Mouse (Mus musculus): Measurements from ENCODE around the gene Tbc1d10b.
"Not testable (repeated sequence)": the region's sequence is repeated elsewhere in the genome, so short reads cannot be mapped to it uniquely, and the experiment has no call there.

Tbc1d10b gene

DNA sequence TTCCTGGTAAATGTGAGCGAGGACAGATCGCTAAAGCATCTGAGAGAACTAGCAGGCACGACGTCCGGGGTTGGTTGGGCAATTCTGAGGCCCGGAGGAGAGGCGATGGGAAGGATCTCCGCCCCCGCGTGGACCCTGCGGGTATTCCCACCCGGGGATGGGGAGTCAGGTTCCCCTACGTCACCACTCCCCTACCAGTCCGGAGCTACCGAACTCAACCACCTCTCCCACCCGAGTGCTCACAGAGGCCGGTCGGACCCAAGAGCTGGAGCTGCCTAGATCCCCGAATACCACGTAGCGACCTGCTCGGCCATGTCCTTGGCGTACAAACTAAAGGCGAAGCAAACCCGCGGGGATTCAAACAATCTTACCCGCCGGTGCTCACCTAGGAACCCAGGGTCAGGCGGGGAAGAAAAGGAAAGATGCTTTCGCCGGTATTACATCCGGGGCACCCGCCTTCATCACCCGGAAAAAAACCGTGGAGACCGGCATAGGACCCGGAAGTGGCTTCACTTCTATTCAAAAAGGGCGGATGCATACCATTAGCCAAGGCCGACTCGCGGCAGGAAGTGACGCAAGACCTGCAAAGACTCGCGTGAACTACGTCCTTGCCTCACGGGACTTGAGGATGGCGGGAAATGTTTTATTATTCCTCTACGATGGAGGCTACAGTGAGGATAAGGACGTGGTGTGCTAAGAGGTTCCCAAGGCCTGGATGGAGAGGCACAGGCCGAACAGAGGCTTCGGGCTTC, 12.5 kb downstream of the Tbc1d10b start, which contains the start of gene Cd2bp2:
Gene Cd2bp2 (minus strand): TSS at position 507 of the 752 bp plus-strand sequence.
- DNase-seq = peak; percentile 98

DNA sequence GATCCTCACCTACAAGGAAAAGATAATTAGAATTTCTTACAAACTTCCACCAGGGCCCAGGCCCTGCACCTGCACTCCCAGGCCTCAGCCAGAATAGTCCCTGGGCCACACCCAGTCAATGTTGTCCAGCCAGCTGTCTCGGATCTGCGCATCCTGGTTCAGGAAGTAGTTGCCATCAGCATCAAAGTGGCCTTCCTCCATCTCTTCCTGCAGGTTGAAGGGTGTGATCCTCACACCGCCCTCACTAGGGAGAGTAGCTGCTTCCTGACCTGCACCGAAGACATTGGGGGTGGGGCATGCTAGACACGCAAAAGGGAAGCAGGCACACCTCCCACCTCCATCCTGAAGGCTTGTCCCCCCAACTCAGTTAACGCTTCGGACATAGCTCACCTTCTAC, 13.6 kb downstream of the Tbc1d10b start:
- peak; percentile 45 for DNase-seq

DNA sequence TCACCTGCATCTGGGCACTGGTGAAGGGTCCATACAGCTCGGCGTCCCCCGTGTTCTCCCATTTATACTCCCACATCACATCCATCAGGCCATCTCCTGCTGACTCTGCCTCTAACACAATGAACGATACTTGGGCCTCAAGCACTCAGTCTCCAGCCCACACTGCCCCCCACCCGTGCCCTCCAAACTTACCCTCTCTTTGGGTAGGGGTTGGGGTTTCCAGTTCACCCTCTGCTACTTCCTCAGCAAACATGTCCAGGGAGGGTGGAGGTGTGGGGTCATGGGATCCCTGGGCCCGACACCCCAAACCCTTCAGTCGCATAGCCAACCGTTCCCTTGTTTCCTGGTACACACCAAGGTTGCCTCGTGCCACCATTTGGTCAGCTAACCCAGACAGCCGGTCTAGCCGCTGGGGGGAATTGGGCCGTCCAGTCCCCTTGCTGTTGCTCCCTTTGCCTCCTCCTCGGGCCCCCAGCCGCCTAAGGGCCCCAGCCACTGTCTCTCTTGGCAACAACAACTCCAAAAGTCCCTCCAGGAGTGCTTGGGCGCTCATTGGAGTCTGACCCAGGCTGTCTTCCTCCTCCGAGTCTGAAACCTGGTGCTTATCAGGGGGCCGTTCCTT, 14.1 kb downstream of the Tbc1d10b start:
- peak; percentile 33 for DNase-seq

DNA sequence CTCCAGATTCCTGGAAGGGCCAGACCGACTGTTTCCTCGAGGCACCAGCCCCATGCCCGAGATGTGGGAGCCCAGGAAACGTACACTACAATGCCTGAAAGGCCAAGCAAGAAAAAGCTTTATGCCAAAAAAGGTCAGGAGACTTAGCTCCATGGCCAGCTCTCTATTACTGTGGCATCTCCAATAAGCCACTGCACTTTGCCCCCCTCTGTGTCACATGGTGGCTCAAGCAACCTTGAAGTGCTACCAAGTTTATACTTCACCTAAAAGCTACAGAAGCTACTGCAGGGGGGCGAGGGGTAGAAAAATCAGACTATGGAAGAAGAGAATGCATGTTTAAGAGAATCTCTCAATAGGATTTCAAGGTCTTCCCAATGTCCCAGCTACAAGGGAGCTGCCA, 15.3 kb downstream of the Tbc1d10b start:
- peak; percentile 10 for DNase-seq

DNA sequence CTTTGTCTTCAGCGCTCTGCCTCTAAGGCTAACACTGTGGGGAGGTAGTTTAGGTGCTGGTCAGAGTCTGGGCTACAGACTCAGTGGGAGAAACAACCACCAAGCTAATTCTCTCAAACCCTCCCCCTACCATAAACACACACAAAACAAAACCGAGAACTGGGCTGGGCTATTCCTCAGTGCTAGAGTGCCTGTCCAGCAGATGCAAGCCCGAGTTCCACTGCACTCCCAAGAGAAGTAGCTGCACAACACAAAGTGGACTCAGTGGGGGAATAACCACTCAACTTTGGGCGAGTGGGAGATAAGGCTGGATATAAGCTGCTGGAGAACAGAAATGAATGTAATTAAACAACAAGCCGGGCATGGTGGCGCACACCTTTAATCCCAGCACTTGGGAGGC, 17.6 kb downstream of the Tbc1d10b start:
- DNase-seq = no peak

DNA sequence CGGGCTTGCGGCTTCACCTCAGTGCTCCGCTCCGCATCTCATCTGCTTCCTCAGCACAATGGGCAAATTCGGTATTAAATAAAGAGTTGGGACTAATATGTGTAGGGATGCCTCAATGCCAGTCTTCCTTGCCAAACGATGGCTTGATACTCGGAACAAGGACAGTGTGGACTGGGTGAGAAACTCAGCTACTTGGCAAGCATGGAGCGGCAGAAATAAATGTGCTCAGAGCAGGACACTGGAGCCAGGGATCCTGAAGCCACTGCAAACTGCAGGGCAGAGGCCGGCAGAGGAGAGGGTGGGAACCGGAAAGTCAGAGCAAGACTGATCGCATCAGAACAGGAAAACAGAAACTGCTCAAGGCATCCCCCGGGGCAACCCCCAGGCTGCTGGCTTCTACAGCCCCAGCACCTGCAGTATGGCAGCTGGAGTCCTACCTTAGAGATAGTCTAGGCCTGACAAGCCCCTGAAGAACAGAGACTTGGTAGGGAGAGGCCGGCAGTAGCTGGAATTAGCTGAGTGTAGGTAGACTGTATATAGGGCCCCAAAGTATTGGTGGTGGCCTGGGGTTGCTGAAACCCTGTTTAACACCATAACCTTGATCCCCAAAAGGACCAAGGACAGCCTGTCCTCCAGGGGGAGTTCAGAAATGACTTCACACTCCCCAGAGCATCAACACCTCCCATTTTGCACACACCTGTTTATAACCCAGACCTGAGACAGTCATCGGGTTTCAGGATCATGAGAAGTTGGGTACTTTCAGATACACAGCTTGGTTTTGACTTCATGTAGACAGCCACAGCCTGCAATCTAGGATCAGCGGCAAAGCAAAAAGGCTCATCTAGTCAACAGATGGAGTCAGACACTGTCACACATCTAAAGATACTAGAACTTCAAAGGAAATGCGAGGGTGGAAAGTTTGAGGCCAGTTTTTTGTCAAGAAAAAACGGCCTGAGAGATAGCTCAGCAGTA, 19.7 kb downstream of the Tbc1d10b start:
- no peak for DNase-seq

DNA sequence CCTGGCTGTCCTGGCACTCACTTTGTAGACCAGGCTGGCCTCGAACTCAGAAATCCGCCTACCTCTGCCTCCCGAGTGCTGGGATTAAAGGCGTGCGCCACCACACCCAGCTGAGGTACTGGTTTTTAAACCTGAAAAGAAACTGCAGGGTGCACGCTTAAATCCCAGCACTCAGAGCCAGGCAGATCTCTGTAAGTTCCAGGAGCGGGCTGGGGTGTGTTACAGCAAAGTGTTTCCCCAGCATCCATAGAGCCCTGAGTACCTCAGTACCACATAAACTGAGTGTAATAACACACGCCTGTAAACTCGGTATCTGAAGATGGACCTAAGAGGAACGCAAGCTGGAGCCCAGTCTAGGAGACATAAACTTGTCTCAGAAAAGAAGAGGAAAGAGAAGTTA, 20.9 kb downstream of the Tbc1d10b start:
- DNase-seq = no peak

DNA sequence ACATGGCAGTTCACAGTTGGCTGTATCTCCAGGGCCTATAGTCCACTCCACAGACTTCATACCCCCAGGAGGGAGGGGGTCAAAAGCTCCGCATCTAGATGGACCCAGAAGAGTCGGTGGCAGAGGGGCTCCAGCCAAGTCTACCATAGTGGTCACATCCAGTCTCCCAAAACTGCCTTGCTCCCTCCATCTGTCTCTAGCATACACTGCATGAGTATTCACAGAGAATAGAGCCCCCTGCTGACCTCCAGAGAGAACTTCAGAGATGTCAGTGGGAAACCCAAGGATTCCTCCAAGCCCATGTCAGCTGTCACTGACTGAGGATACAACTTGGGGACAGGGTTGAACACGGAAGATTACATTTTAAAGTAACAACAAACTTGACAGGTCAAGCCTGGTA, 22.7 kb downstream of the Tbc1d10b start:
- no peak for DNase-seq

DNA sequence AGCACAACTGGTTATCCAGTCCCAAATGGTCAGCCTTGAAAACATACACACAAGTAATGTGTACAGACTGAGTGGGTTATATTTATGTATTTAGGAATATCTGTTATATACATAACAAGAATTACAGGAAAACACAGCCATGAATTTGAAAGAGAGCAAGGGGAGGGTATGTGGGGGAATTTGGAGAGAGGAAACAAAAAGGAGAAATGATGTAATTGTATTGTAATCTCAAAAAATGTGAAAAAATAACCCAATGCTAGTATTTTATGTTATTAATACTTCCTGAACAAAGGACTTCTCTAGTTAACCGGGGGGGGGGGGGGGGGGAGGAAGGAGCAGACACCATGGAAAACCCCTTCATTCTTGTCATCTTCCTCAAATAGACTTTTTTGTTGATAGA, 23.5 kb downstream of the Tbc1d10b start:
- no peak for DNase-seq

DNA sequence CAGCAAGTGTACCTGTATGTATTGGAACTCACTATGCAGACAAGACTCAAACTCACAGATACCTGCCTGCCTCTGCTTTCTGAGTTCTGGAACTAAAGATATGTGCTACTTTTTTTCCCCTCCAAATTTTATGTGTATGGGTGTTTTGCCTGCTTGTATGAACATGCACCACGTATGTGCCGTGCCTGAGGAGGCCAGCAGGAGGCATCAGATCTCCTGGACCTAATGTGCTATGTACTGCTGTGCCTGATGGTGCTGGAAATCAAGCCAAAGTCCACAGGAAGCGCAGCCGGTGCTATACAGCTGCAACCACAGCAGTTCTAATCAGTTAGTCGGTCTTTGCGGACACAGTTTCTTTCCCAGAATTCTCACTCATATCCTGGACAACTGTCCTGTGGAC, 24.4 kb downstream of the Tbc1d10b start:
- DNase-seq = no peak

DNA sequence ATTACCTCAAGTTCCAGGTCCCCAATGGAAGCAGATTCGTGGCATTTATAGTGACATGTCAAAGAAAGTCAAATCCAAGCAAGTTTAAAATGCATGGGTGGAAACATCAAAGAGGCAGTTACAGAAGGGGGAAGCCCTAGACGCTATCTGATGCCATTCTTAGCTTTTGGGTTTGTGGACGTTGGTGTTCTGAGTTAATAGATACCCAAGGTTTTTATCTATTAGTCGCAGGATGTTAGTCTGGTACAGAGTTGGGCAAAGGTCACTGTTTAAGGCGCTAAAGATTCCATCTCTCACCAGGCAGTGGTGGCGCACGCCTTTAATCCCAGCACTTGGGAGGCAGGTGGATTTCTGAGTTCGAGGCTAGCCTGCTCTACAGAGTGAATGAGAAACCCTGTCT, 24.9 kb downstream of the Tbc1d10b start:
- DNase-seq = no peak

DNA sequence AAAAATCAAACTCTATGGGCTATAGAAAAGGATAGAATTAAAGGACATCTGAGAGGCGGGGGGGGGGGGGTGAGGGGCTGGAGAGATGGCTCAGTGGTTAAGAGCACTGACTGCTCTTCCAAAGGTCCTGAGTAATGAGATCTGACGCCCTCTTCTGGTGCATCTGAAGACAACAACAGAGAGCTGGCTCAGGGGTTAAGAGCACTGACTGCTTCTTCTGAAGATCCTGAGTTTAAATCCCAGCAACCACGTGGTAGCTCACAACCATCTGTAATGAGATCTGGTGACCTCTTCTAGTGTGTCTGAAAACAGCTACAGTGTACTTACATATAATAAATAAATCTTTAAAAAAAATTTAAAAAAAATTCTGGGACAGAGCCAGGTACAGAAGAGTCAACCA, 26.5 kb downstream of the Tbc1d10b start:
- not testable (repeated sequence) for DNase-seq

DNA sequence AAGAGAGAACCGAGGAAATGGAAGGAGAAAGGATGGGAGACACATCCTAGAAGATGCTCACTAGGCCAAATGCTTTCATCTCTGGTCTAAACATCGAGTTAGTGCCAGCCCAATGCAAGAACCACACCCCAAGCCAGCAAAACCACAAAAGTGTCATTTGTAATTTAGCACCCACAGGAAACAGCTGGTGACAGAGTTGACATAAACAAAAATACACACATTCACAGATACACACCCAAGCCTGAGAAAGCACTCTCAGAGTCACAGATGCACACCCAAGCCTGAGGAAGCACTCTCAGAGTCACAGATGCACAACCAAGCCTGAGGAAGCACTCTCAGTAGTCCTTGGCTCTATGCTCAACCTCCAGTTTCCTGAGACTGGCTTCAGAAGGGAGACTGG, 27.5 kb downstream of the Tbc1d10b start:
- DNase-seq = no peak

DNA sequence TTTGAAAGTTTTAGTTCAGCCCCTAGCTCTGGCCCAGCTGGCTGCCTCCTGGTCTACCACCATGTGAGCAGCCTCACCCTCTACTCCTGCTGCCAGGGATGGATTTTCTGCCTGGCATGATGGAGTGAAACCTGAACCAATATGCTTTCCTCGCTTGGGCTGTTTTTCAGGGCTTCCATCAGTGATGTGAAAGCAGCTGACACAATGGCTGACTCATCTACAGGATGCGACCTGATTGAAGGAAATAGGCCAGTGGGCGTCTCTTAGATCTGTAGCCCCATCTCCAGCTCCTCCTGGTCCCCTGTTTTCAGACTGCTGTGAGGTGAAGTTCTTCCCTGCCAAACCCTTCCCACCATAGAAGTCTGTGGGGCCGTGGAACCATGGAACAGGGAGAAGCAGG, 31.3 kb downstream of the Tbc1d10b start:
- no peak for DNase-seq

DNA sequence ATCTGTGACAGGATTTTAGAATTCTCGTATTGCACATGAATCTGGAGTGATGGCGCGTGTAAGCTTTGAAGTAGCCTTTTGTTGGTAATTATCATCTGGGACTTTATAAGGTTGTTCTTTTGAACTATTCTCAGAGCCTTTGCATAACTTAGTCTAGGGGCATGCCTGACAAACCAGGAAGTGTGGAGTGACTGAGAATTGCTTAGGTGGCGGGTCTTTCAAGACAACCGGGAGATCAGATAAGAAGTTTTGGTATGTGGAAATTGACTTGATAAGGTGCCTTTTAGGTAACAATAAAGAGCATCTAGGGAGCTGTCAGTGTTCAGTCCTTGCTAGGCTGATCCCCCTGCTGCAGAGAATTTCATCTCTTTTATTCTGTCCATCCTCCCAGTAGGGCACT, 41.8 kb downstream of the Tbc1d10b start:
- no peak for DNase-seq

DNA sequence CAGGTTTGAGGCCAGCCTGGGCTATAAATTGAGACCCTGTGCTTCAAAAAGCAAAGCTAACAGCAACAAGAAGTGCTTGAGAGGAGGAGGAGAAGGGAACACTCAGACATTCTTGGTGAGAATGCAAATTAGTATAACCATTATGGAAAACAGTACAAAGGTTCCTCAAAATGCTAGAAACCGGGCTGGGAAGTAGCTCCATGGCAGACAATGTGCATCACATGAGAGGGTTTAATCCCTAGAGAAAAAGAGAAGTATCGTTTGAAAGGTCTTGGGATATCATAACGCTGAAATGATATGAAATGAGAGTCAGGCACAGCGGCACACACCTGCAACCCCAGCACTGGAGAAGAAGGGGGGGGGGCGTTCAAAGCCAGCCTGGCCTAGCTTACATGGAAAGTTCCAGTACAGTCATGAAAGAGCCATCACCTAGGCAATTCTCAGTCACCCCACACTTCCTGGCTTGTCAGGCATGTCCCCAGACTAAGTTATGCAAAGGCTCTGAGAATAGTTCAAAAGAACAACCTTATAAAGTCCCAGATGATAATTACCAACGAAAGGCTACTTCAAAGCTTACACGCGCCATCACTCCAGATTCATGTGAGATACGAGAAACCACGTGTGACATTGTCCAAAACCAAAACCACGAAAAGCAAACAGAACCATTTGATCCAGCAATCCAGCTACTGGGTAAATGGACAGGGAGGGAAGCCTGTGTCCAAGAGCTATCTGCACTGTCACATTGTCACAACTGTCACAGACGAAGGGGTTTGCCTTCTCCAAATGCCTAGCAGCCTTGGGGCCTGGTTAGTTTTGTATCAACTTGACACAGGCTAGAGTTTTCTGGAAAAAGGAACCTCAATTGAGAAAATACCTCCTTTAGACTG, 42.4 kb downstream of the Tbc1d10b start:
- DNase-seq = no peak

DNA sequence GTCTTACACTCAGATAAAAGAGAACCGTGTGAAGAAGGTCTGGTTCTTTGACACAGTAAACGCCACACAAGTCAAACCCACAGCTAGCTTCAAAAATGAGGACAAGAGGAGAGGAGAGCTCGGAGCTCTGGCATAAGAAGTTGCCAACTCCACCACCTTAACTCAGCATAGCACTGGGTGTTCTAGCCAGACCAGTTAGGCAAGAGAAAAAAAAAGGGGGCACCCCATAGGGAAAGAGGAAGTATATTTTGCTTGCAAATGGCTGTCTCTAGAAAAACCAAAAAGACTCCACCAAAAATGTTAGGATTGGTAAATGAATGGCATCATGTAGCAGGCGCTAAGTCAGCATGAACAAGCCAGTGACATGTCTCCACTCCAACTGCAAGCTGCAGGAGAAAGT, 44.3 kb downstream of the Tbc1d10b start:
- DNase-seq = no peak

DNA sequence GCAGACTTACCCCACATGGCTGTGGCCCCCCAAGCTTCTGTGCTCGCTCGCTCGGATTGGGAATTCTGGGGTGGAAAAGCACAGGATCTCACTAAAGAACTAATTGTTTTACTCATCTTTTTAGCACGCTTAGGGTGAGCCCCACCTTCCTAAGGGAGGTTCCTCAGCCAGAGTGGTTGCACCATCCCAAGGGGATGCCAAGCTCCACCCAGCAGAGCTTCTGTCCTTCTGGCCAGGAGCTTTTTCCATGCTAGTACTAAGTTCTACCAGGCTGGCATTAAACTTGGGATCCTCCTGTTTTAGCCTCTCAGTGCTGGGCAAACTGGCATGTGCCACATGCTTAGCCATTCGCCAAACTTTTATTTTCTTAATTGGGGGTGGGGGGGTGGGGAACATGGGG, 45.7 kb downstream of the Tbc1d10b start:
- DNase-seq = no peak

DNA sequence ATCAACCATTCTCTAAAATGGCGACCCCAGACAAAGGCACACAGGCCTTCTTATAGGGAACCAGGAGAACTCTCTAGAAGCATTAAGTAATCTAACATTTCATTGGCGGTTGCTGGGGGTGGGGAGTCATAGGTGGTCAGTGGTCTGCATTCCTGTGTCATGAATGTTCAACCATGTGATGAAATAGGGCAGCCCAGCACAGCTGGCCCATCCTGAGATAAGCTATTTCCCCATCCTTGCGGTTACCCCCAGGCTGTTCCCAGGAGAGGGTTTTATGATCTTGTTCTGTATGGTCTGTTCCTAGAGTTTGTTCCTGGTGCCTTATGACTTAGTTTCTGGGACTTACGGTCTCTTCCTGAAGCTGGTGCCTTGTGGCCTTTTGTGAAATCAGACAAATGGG, 50.7 kb downstream of the Tbc1d10b start:
- no peak for DNase-seq

DNA sequence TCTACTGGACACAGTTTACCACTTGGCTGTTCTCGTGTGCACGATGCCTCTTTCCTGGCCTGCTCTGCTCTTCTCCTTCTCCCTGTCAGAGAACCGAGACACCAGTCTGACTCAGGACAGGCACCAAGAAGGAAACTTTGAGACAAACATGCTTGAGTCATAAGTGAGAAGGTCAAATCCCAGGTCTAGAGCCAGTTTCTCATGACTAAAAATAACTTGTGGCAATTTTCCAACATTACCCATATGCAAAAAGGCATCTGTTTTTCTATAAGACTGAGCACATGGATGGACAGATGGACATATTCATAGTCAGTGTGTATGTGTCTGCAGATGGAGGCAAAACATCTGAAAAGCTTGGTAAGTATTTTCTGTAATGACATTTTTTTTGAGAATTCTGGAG, 54.8 kb downstream of the Tbc1d10b start:
- no peak for DNase-seq

DNA sequence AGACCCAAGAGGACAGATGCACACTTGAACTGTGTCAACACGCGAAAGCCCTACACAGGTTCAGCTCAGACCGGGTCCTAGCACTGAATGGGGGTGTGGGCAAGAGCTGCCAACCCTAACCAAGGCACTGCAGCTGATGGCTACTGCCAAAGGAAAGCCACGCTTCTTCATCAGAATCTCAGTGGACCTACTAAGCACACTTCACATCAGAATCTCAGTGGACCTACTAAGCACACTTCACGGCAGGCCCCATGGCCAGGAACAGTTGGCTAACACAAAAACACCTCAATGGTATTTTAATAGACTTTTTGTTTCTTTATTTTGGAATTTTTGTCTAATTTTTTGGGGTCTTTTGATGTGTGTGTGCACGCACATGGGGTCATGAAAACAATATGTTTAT, 55.8 kb downstream of the Tbc1d10b start:
- DNase-seq = no peak

DNA sequence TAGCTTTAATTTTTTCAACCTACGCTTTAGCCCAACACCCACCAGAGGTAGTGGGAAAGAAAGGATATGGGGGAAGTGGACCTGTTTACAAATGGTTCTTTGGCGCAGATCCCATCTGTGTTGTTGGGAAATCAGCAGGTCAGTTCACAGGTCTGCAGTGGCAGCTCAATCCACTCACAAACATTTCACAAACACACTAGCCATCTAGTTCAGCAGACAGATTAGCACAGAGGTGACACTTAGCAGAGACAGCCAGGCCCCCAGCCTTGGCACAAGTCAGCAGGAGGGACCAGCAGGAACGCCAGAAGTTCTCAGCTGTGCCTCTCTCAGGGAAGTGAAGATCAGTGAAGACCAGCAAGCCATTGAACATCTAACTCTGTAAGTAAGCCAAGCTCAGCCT, 60.4 kb downstream of the Tbc1d10b start:
- DNase-seq = no peak

All from cerebellum, adult 9-10 months (tissue).